Mouse (Mus musculus) cerebellum, adult 11-12 months (tissue): ENCODE measurements around the gene Prdm11.

Experiments used
- DNase-seq: peaks from one replicate; pipeline ENCODE4 v3.0.0; 2022

Gene Prdm11

GRCm38 (mm10) chr2:93045818-93046508, at the start of gene Prdm11:
TSS of gene Prdm11 (minus strand) at chr2:93046167.
- peak; percentile 51 for DNase-seq

DNA sequence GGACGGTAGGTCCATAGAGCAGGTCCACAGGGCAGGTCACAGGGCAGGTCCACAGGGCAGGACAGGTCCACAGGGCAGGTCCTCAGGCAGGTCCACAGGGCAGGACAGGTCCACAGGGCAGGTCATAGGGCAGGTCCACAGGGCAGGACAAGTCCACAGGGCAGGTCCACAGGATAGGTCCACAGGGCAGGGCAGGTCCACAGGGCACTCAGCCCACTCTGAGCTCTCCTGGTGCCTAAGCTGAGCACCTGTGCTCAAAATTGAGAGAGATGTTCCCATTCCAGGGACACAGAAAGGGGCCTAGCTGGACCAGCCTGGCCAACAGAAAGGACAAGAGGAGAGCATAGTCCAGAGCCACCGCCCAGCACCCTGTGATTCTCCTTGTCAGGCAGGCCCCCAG, 46.4 kb upstream of the Prdm11 start:
- DNase-seq = no peak

DNA sequence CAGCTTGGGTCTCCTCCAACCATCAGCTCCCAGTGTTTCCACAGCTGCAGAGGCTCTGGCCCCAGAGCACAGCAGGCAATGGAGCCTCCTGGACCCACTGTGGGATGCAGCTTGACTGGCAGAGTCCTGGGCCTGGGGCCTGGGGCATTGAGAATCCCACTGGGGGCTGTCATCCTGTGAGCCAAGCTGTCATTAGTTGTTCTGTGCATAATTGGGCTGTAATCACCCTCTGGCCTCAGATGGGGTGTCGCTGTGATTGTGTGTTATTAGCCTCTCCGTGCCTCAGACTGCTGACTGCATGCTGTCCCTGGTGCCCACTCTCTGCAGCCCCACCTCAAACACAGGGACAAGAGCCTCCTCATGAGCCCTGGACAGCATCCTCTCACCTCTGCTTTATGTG, 45.7 kb upstream of the Prdm11 start:
- DNase-seq = no peak

GRCm38 (mm10) chr2:93089379-93090089, 43.6 kb upstream of the Prdm11 start:
- no peak for DNase-seq

GRCm38 (mm10) chr2:93088006-93088405, 42.0 kb upstream of the Prdm11 start:
- no peak for DNase-seq

DNA sequence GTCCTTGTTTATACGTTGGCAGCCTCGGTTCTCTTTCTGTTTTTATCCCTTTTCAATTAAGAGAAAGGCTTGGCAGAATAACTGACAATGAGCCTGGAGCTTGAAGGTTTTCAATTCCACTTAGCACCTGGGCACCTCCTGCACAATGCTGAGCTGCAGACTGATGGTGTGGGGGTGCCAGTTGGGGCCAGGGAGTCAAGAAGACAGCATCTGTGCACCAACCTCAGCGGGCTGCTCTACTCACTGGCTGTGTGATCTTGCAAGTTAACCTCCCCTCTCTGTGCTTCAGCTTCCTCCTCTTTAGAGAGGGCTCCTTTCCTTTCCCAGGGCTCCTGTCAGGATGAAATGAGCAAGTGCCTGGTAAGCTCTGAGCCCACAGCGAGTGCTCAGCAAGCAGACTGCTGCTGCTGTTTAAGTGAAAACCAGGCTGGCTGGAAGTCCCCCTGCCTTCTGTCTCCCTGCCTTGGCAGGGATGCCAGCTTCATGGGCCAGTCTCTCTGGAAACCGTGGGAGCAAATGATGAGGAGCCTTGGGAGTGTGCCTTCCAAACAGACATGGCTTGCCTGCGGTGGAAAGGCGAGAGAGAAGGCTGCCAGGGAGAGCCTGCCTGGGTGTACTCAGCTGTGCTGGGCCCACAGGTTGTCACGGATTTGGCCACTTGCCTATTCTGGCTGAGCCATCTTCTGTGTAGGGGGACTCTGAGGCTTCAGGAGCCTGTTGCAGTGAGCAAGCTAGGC, 39.5 kb upstream of the Prdm11 start:
- DNase-seq = no peak

GRCm38 (mm10) chr2:93084481-93084880, 38.5 kb upstream of the Prdm11 start:
- no peak for DNase-seq

GRCm38 (mm10) chr2:93083317-93083716, 37.4 kb upstream of the Prdm11 start:
- DNase-seq = no peak

- no peak for DNase-seq
These were observed 36.9 kb upstream of the Prdm11 start for GRCm38 (mm10) chr2:93082846-93083245.

- DNase-seq = no peak
These were observed 35.1 kb upstream of the Prdm11 start for GRCm38 (mm10) chr2:93080871-93081608.

GRCm38 (mm10) chr2:93079394-93079793, 33.4 kb upstream of the Prdm11 start:
- no peak for DNase-seq

- no peak for DNase-seq
These were observed 30.6 kb upstream of the Prdm11 start for GRCm38 (mm10) chr2:93076578-93076955.

- DNase-seq = peak; percentile 60
These were observed 30.0 kb upstream of the Prdm11 start for GRCm38 (mm10) chr2:93075738-93076577.

- DNase-seq = no peak
These were observed 25.7 kb upstream of the Prdm11 start for GRCm38 (mm10) chr2:93071656-93072055.

GRCm38 (mm10) chr2:93068942-93069341, 23.0 kb upstream of the Prdm11 start:
- DNase-seq = peak; percentile 42

DNA sequence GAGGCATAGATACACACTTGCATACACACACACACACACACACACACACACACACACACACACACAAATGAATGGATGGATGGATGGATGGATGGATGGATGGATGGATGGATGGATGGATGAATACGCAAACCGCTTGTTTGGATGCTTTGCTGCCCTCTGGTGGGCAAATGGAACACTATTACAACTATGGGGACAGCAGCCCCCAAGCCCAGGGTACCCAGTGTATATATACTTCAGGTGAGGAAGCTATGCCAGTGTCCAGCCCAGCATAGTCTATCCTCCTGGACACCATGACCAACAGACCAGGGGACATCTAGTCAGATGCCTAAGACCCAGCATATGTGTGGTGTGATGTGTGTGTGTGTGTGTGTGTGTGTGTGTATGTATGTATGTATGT, 17.4 kb upstream of the Prdm11 start:
- DNase-seq = no peak

GRCm38 (mm10) chr2:93051873-93052272, 5.9 kb upstream of the Prdm11 start:
- no peak for DNase-seq

DNA sequence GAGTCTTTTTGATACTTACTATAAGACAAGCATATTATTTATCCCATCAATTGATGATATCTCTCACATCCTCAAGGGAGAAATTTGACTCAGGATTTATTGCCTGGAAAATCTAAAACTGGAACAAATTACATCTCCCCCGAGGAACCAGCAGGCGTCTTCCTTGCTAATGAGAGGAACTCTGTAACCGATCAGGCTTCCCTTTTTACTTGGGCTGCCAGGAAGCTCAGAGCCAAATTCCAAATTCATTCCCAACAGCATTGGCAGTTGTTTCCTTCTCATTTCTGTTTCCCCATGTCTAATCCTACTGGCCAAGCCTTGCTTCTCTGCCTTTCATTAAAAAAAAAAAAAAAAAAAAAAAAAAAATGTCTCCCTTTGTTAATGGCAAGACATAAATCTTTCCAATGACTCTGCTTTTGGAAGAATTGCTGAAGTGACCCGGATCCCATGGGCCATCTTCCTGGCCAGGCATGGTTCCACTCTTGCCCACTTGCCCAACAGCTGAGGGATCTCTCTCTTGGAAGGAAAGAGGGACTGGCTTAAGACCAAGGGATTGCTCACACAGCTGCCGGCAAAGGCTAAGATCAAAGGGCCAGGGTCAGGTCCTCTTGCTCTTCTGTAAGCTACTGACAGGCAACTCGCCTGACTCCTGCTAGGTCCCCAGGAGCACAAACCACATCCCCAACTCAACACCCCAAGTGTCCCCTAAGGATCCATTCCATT, 2.8 kb upstream of the Prdm11 start:
- no peak for DNase-seq

DNA sequence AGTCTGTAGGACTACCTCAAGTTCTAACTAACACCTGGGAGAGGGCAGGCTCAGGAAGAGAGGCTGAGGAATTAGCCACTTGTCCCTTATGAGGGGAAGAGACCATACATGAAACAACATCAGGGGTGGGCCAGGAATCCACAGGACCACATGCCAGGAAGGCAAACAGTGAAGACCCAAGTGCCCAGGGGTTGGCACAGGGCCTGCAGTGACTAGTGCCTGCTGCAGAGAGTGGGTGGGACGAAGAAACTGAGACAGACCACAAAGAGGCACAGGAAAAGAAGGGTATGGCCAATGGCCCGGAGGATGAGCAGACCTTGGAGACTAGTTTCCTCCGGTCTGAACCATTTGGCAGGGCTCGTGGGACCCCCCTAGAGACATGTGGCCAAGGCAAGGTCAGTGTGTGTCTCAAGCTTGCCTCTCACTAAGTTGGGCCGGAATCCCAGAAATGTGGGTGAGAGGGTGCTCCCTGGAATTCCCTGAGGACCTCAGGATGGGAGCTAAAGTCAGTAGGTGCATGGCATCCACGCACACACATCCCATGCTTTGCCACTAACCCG, 1.6 kb upstream of the Prdm11 start:
- peak; percentile 36 for DNase-seq

- no peak for DNase-seq
These were observed 1.1 kb upstream of the Prdm11 start for GRCm38 (mm10) chr2:93047036-93047435.

- no peak for DNase-seq
These were observed 505 bp upstream of the Prdm11 start for GRCm38 (mm10) chr2:93046509-93046835.
